Mouse (Mus musculus): Measurements from ENCODE around the gene Sdf4.

Gene Sdf4

DNA sequence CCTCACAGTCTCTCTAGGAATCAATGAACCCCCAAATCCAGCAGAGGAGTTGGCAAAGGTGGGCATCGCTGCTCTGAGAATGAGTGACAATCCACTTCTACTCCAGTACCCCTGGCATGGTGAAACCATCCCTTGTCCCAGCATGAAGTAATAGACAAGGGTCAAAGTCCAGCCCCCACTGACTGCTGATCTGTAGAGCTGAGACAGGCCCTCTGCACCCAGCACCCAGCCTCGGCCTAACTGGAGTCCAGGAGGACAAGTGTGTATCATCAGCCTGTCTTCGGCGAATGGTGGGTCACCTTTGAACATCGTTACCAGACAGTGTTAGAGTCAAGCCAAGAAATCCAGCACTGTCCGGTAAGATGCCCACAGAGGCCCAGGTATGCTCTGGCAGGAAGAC lies 61.9 kb downstream of the Sdf4 start:
- DNase-seq (ENCODE audit: low spot score in 2 of 2) = no peak

GRCm38 (mm10) chr4:156055173-156055572 lies 62.5 kb downstream of the Sdf4 start:
- no peak for DNase-seq (ENCODE audit: low spot score in 2 of 2)

DNA sequence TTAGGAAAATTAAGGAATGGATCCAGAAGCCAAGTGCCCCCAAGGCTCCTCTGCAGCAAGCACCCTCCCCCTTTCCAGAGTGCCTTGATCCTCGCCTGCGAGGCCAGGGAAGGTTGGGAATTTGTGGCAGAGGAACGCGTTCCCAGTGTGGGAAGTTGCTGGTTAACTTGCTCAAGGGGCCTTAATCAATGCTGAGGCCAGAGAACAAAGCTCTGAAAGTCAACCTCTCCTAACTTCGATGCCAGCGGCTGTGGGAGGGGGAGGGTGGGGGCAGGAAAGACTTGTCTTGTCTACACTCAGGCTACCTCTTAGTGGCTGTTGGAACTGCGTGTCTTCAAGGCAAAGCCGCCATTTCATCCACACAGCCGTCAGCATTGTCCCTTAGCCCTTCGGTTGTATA lies 65.0 kb downstream of the Sdf4 start:
- DNase-seq (ENCODE audit: low spot score in 2 of 2) = no peak

DNA sequence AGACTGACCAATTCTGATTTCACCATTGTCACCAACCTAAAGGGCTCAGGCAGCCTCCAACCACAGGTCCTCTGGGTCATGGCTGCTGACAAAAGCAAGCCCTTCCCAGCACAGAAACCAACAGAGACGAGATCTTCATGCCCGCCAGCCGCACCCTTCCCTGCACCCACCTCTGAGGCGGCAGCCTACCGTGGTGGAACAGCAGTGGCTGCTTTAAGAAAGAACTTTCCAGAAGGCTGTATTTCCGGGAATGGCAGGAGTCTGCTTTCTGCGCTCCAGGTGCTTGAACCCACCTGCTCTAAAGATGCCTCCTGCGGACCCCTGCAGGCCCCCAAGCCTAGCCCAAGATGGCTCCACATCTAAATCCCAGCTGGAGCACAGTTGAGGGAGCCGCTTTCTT lies 66.2 kb downstream of the Sdf4 start:
- DNase-seq (ENCODE audit: low spot score in 2 of 2) = no peak

DNA sequence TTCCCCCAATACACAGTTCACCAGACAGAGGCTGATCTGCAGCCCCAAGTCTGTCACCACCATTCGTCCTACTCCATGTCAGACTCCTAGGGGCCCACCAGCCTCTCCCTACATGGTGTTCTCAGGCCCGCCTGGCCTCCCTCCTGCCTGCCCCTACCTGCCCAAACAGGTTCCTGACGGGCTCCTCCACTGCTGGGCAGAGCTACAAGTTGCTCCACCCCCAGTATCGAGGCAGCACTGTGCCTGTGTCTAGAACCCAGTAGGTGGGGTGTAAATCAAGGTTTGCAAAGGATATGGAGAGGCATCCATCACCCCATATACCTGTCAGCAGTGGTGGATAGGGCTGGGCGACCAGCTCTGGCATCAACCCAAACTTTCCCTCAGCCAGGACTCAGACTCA lies 66.6 kb downstream of the Sdf4 start, which contains the start of gene Ttll10:
TSS of gene Ttll10 (minus strand) at position 154 of the 400 bp plus-strand sequence.
- DNase-seq (ENCODE audit: low spot score in 2 of 2) = no peak

DNA sequence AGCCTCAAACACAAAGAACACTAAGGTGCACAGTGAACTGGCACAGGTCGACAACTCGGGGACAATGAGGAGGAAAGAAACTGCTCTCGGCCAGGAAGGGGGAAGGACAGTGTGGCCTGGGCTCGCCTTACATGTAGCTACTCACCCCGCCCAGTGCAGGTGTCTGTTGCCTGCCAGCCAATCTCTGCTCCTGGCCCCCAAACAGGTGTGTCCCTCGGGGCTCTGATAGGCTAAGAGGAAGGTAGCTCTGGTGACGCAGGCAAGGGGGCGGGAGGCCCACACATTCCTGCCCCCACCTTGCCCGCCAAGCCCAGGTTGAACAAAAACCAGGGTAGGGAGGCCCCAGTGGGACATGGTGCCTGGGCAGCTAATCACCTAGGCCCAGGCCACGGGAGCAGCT lies 67.0 kb downstream of the Sdf4 start:
- DNase-seq (ENCODE audit: low spot score in 2 of 2) = no peak
